Mouse (Mus musculus) layer of hippocampus, postnatal 25 days (tissue): ENCODE results near the gene Samd1. TPM values are rescaled to one million over a fixed set of nuclear protein-coding genes. Genes with fewer than 3 reads are reported as not detected.
A peak's percentile ranks its signal among the peaks of the same experiment; 100 is the strongest.
"Not testable (repeated sequence)": the region's sequence is repeated elsewhere in the genome, so short reads cannot be mapped to it uniquely, and the experiment has no call there.

Experiments used
- DNase-seq, 2 experiments: peaks; one replicate each; pipeline ENCODE4 v3.0.0; 2022; ENCODE audit warnings: mixed read lengths in 2 of 2, low spot score in 1 of 2; ENCODE audit errors: extremely low spot score in 1 of 2
- total RNA-seq, 2 experiments: library from RNA; stranded (reverse); gene quantifications; 2 replicates each; pipeline ENCODE4 v1.2.3; 2021

Samd1 gene
- total RNA-seq, 2 experiments from 2014 or later, result 44.2 to 45.4 TPM

- DNase-seq, result no peak
Measured at GRCm38 (mm10) chr8:83982449-83982848, 15.0 kb upstream of the Samd1 start.

- not testable (repeated sequence) for DNase-seq
Measured at GRCm38 (mm10) chr8:83983222-83983621, 14.2 kb upstream of the Samd1 start.

- DNase-seq, result no peak
Measured at GRCm38 (mm10) chr8:83989243-83989642, 8.2 kb upstream of the Samd1 start.

GRCm38 (mm10) chr8:83990170-83990569 lies 7.3 kb upstream of the Samd1 start:
- no peak for DNase-seq

GRCm38 (mm10) chr8:83992488-83992887 lies 5.0 kb upstream of the Samd1 start:
- DNase-seq, result no peak

GRCm38 (mm10) chr8:83994030-83994429 lies 3.4 kb upstream of the Samd1 start:
- no peak for DNase-seq

- no peak for DNase-seq
Measured at GRCm38 (mm10) chr8:83995973-83996372, 1.5 kb upstream of the Samd1 start.

GRCm38 (mm10) chr8:83996567-83997505 lies 636 bp upstream of the Samd1 start:
- peak in 1 of 2 experiments; percentile 69 for DNase-seq

GRCm38 (mm10) chr8:83998231-83999056 lies 972 bp downstream of the Samd1 start:
- peak in 1 of 2 experiments; percentile 55 for DNase-seq

GRCm38 (mm10) chr8:83999057-83999705 lies 1.7 kb downstream of the Samd1 start:
- DNase-seq, result no peak

DNA sequence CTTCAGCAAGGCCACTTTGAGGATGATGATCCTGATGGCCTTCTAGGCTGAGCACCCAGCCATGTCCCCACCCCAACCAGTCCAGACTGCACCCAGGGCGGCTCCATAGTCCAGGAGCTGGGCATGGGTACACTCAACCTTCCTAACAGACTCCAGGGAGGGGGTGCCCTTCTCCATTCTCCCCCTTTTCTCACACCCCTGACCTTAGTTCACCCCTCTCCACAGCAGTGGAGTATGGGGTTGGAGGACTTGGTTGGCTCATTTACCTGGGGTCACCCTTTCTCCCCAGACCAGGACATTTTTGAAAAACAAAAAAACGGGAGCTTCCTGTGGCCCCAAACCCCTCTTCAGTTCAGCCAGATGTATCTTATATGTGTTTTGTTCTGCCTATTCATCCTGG lies 2.4 kb downstream of the Samd1 start:
- no peak for DNase-seq

DNA sequence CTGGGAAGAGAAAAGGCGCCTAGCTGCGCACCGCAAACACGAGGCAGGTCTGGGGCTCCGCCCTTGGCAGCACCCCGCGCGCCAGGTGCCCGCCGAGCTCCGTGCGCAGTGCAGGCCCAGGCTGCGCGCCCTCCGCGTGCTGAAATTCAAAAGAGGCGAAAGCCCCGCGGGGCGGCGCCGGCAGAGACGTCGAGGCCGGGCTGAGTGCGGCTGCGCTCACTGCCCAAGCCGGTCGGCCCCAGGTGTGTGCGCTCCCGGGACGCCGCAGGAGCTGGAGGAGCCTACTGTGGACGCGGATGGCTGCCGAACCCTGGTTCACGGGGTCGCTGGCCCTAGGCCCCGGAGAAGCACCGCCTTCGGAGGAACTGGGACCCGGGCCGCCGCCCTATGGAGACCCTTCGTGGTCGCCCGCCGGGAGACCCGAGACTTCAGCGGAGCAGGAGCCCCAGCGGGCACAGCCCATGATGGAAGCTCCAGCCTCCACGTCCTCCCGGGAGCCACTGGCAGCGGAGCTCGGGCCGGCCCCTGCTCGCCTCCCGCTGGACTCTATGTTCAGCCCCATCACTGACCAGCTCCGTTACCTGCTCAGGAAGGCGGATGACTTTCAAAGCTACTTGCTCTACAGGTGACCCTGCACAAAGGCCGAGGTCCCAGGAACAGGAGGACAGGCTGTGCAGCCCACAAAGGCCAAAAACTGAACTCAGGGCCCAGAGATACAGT lies 4.0 kb downstream of the Samd1 start, which contains the start of gene 1700067K01Rik:
1700067K01Rik (plus strand) TSS at position 222 of the 720 bp plus-strand sequence.
- DNase-seq, result no peak

- DNase-seq, result no peak
Measured at GRCm38 (mm10) chr8:84002957-84003611, 5.6 kb downstream of the Samd1 start.

DNA sequence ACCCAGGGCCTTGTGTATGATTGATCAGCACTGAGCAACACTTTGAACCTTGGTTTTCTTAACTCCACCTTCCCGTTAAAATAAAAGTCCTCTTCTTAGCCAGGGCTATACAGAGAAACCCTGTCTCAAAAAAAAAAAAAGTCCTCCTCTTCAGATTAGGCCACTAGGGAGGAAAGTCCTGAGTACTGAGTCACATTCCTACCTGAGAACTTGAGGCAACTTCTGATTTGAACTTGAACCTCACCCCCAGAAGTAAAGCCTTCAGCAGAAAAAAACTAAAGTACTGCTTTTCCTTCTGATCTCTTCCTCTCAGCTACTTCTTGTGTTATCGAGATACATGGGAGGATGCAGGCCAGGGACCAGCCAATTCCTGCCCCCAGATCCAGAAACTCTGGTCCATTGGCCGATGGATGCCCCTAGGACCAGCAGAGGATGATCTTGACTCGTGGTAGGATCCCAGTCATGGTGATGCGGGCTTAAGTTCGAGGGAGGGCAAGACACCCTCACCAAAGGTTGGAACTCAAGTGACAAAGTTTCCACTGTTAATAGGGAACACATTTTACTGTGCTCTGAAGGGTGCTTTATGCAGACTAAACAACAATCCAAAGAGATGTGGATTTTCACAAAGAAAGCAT lies 6.3 kb downstream of the Samd1 start:
- DNase-seq, result no peak

DNA sequence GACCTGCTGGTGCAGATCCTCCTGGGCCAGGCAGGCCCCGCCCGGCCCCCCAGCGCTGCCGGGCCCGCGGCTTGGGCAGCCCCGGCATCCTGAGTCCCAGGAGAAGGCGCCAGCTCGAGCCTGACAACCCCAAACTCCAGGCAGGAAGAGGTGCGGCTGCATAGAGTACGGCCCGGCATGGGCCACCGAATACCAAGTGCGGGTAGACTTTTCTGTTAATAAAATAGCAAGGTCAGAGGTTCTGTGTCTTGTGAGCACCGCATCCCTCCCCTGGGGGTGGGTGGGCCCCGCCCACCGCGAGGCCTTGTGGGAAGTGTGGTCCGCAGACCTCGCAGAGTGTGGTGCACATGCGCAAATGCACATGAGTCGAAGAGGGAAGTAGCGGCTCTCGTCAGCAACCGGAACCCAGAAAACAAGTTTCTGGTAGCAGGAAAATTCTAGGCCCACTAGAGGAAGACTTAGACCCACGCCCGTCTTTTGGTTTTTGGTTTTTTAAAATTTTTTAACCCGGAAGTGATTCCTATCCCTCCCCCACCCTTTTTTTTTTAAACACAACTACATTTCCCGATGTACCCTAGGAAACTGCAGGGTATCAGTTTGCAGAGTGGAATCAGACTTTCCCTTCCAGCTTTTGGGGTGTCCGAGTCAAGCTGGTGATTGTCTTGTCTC lies 7.2 kb downstream of the Samd1 start:
- DNase-seq, result peak; percentile 83 to 90

GRCm38 (mm10) chr8:84005502-84005901 lies 8.0 kb downstream of the Samd1 start:
- not testable (repeated sequence) for DNase-seq

- no peak for DNase-seq
Measured at GRCm38 (mm10) chr8:84008362-84008761, 10.9 kb downstream of the Samd1 start.

GRCm38 (mm10) chr8:84009876-84010275 lies 12.4 kb downstream of the Samd1 start:
- peak; percentile 77 to 86 for DNase-seq
